Mouse (Mus musculus) intestine, embryonic 16.5 days (tissue): Measurements from ENCODE around the gene Fgf11. TPM values are rescaled to one million over a fixed set of nuclear protein-coding genes. Genes with fewer than 3 reads are reported as not detected.
A peak's percentile ranks its signal among the peaks of the same experiment; 100 is the strongest.

Source experiments
- ATAC-seq: fragments of 200-750 bp; cut with Nextera tagmentation; 2 replicates; pipeline ENCODE4 v1.8.0; 2017; ENCODE audit warnings: moderate TSS enrichment, moderate library complexity
- H3K27ac ChIP-seq: fragments of 300-500 bp; sonication (generic); 2 replicates; pipeline ENCODE4 v1.5.1; 2014; ENCODE audit warnings: mild to moderate bottlenecking, low read length
- H3K27me3 ChIP-seq: fragments of 300-500 bp; sonication (generic); replicated peaks from 2 replicates; pipeline ENCODE4 v1.6.1; 2014; ENCODE audit warnings: low read length, control low read depth, mixed read lengths; ENCODE audit not compliant: control insufficient read depth, insufficient read depth
- H3K36me3 ChIP-seq: fragments of 300-500 bp; sonication (generic); 2 replicates; pipeline ENCODE4 v1.6.1; 2014; ENCODE audit warnings: low read length, control low read depth; ENCODE audit not compliant: control insufficient read depth, insufficient read depth
- H3K4me1 ChIP-seq: fragments of 300-500 bp; sonication (generic); 2 replicates; pipeline ENCODE4 v1.6.1; 2014; ENCODE audit warnings: low read length, control low read depth, mixed read lengths; ENCODE audit not compliant: control insufficient read depth, insufficient read depth
- H3K4me2 ChIP-seq: fragments of 300-500 bp; sonication (generic); 2 replicates; pipeline ENCODE4 v1.6.1; 2014; ENCODE audit warnings: low read depth, low read length, control low read depth
- H3K4me3 ChIP-seq: fragments of 300-500 bp; sonication (generic); 2 replicates; pipeline ENCODE4 v1.5.1; 2014; ENCODE audit warnings: mild to moderate bottlenecking, low read length
- H3K9ac ChIP-seq: fragments of 300-500 bp; sonication (generic); 2 replicates; pipeline ENCODE4 v1.6.1; 2014; ENCODE audit warnings: low read depth, low read length
- H3K9me3 ChIP-seq: fragments of 300-500 bp; sonication (generic); 2 replicates; pipeline ENCODE4 v1.6.1; 2016; ENCODE audit warnings: low read length, control low read depth; ENCODE audit not compliant: control insufficient read depth
- WGBS: fragments of 180-500 bp; shearing (Covaris S2); extraction: QIAGEN DNeasy Blood & Tissue Kit; methylation state at CpG from one replicate; pipeline ENCODE4 v1.1.7; 2014; 5-methylcytosine and 5-hydroxymethylcytosine counted together
- polyA plus RNA-seq: library from polyadenylated mRNA; unstranded; fragments of >200 nt; fragmentation: Nextera tagmentation; extraction: Ambion mirVana; gene quantifications from 2 replicates; pipeline ENCODE4 v1.2.1, GENCODE M21; 2015

The Fgf11 gene
- polyA plus RNA-seq, 1 experiment from 2014 or later: 1.3 TPM

DNA sequence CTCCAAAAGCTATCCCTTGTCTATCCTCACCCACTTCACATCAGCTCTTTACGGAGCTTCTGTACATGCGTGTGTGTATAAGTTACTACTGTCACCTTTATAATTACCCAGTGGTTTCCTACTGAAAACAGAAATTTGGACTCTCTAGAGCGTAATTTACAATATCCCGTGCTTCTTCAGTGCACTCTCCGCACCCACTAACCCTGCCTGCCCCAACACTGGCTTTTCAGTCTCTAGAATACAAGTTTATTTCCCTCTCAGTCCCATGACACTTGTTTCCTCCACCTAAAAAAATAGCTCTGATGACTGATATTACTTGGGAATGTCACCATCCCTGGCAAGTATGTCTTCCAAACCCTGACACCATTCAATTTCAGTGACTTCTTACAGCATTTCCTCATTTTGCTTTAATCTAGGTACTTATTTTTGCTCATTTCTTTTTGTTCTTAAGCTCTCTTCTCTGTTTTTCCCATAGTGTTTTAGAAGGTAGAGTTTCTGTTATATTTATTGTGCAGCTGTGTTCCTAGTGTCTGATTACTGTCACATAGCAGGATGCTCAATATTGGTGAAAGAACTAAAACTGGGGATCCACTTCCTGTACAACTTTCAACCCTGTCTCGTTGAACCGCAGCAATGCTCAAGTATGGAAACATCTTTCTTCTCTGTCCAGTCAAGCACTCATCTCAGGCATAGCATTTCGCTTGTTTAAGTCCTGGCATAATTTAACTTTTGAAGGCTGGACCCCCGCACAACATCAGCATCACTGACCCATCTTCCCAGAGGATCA lies 44.2 kb downstream of the Fgf11 start:
- H3K4me2 ChIP-seq: peak overlapping the region; percentile 63
- ATAC-seq: no peak
- H3K27me3 ChIP-seq: no peaks in the 10 kb centered on the region
- H3K4me3 ChIP-seq: peak overlapping the region; percentile 58
- no peaks in the 10 kb centered on the region for H3K36me3 ChIP-seq
- WGBS: 41% methylated on average over 9 of the region's 9 CpGs
- peak overlapping the region; percentile 98 for H3K27ac ChIP-seq
- peak overlapping the region; percentile 75 for H3K9ac ChIP-seq
- H3K9me3 ChIP-seq: no peaks in the 10 kb centered on the region
- peaks cover 38% of the 10 kb centered on the region for H3K4me1 ChIP-seq

DNA sequence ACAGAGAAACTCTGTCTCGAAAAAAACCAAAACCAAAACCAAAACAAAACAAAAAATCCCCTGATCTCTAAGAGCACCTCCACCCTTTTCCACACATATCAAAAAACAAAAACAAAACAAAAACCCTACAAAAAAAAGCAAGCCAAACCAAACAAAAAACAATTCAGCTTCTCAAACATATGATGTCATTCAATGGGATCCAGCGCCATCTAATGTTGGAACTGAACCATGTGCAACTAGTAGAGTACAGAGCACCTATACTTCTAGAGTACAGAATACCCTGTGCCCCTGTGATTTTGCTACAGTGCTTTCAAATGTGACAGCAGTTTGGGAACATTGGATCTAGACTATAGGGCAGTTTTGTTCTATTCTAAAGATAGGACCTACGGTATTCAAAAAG lies 47.0 kb downstream of the Fgf11 start:
- WGBS: 53% methylated on average over 3 of the region's 3 CpGs
- no peak overlapping the region for H3K27ac ChIP-seq
- peaks cover 33% of the 10 kb centered on the region for H3K4me1 ChIP-seq
- H3K4me2 ChIP-seq: no peak overlapping the region
- H3K27me3 ChIP-seq: no peaks in the 10 kb centered on the region
- H3K36me3 ChIP-seq: no peaks in the 10 kb centered on the region
- no peak overlapping the region for H3K4me3 ChIP-seq
- no peak for ATAC-seq
- H3K9ac ChIP-seq: no peak overlapping the region
- no peaks in the 10 kb centered on the region for H3K9me3 ChIP-seq

GRCm38 (mm10) chr11:69754233-69754632 lies 47.4 kb downstream of the Fgf11 start:
- H3K4me2 ChIP-seq: no peak overlapping the region
- 86% methylated on average over 5 of the region's 5 CpGs for WGBS
- peaks cover 30% of the 10 kb centered on the region for H3K4me1 ChIP-seq

GRCm38 (mm10) chr11:69752686-69753085 lies 49.0 kb downstream of the Fgf11 start:
- H3K27ac ChIP-seq: no peak overlapping the region

More at GRCm38 (mm10) chr11:69754233-69754632, 47.4 kb downstream of the Fgf11 start:
- Histone ChIP-seq H3K36me3 (no peaks in the 10 kb centered on the region), H3K4me3 (no peak overlapping the region), H3K9ac (no peak overlapping the region), H3K9me3 (no peaks in the 10 kb centered on the region), H3K27ac (no peak overlapping the region), H3K27me3 (no peaks in the 10 kb centered on the region)
- ATAC-seq: no peak

DNA sequence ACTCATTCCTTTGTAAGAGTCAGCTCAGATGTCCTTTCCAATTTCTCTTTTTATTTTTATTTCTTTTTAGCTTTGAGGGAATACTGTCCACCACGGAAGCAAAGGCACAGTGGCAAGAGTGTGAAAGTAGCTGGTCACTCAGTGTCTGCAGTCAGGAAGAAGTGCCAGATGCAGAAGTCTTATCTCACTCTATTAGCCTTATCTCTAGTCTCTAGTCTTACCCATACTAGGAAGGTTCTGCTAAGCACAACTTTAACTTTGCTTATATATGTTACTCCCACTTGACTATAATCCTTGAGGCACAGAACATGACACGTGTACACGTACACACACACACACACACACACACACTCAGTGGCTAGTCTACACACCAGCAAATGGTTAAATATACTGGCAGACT lies 50.0 kb downstream of the Fgf11 start:
- Histone ChIP-seq H3K27me3 (no peaks in the 10 kb centered on the region), H3K27ac (no peak overlapping the region), H3K4me1 (peaks cover 24% of the 10 kb centered on the region), H3K9me3 (no peaks in the 10 kb centered on the region), H3K9ac (no peak overlapping the region), H3K4me3 (no peak overlapping the region), H3K4me2 (no peak overlapping the region), H3K36me3 (no peaks in the 10 kb centered on the region)
- 66% methylated on average over 3 of the region's 3 CpGs for WGBS
- ATAC-seq: 0 out of 2 replicates have a peak, but pooled peaks have one; percentile 16

More at GRCm38 (mm10) chr11:69752686-69753085, 49.0 kb downstream of the Fgf11 start:
- Histone ChIP-seq H3K9ac (no peak overlapping the region), H3K4me3 (no peak overlapping the region), H3K36me3 (no peaks in the 10 kb centered on the region), H3K4me2 (no peak overlapping the region), H3K4me1 (peaks cover 30% of the 10 kb centered on the region), H3K9me3 (no peaks in the 10 kb centered on the region), H3K27me3 (no peaks in the 10 kb centered on the region)
- no peak for ATAC-seq

Other genes starting within 250 kb of the Fgf11 start
- 6.3 and 6.8 TPM in 2 replicates for gene Efnb3, start 241.7 kb downstream of the Fgf11 start, polyA plus RNA-seq
- 24.5 and 26.6 TPM in 2 replicates for gene Wrap53, start 221.6 kb downstream of the Fgf11 start, polyA plus RNA-seq
- 132 and 148 TPM in 2 replicates for gene Trp53, start 221.5 kb downstream of the Fgf11 start, polyA plus RNA-seq
- gene Atp1b2, start 195.9 kb downstream of the Fgf11 start, polyA plus RNA-seq: 6.6 and 6.8 TPM in 2 replicates
- 0.10 and 0.72 TPM in 2 replicates for gene Shbg, start 184.0 kb downstream of the Fgf11 start, polyA plus RNA-seq
- 15.4 and 18.1 TPM in 2 replicates for gene Sat2, start 179.8 kb downstream of the Fgf11 start, polyA plus RNA-seq
- gene Fxr2, start 168.9 kb downstream of the Fgf11 start, polyA plus RNA-seq: 12.1 and 12.6 TPM in 2 replicates
- gene Sox15, start 146.5 kb downstream of the Fgf11 start, polyA plus RNA-seq: not detected in 2 replicates
- gene Mpdu1, start 139.2 kb downstream of the Fgf11 start, polyA plus RNA-seq: 68.3 and 69.9 TPM in 2 replicates
- 14.0 and 14.7 TPM in 2 replicates for gene Cd68, start 135.7 kb downstream of the Fgf11 start, polyA plus RNA-seq
- gene Eif4a1, start 129.4 kb downstream of the Fgf11 start, polyA plus RNA-seq: 524 and 563 TPM in 2 replicates
- 51.8 and 60.3 TPM in 2 replicates for gene Senp3, start 119.8 kb downstream of the Fgf11 start, polyA plus RNA-seq
- 0.44 and 0.57 TPM in 2 replicates for gene Tnfsf13, start 116.1 kb downstream of the Fgf11 start, polyA plus RNA-seq
- gene Tnfsf12, start 106.0 kb downstream of the Fgf11 start, polyA plus RNA-seq: 6.0 and 6.3 TPM in 2 replicates
- gene Tnfsfm13, start 105.8 kb downstream of the Fgf11 start, polyA plus RNA-seq: 3.0 and 3.3 TPM in 2 replicates
- 14.8 and 16.8 TPM in 2 replicates for gene Polr2a, start 43.2 kb downstream of the Fgf11 start, polyA plus RNA-seq
- 0.13 and 0.16 TPM in 2 replicates for gene Slc35g3, start 39.9 kb downstream of the Fgf11 start, polyA plus RNA-seq
- gene Zbtb4, start 35.9 kb downstream of the Fgf11 start, polyA plus RNA-seq: 2.3 and 2.4 TPM in 2 replicates
- gene Chrnb1, start 5.9 kb downstream of the Fgf11 start, polyA plus RNA-seq: 3.9 and 4.7 TPM in 2 replicates
- 34.6 and 42.7 TPM in 2 replicates for gene Tmem102, start 3.8 kb upstream of the Fgf11 start, polyA plus RNA-seq
- gene Gm39566, start 13.4 kb upstream of the Fgf11 start, polyA plus RNA-seq: not detected in 2 replicates
- gene Spem2, start 16.6 kb upstream of the Fgf11 start, polyA plus RNA-seq: not detected in 2 replicates
- gene Spem1, start 20.3 kb upstream of the Fgf11 start, polyA plus RNA-seq: 0.22 TPM in 1 of 2 replicates, not detected in the other
- gene Nlgn2, start 35.9 kb upstream of the Fgf11 start, polyA plus RNA-seq: 3.4 and 4.1 TPM in 2 replicates
- 470 and 476 TPM in 2 replicates for gene Tmem256, start 36.7 kb upstream of the Fgf11 start, polyA plus RNA-seq
- 73.0 and 75.2 TPM in 2 replicates for gene Plscr3, start 44.5 kb upstream of the Fgf11 start, polyA plus RNA-seq
- gene Tnk1, start 56.9 kb upstream of the Fgf11 start, polyA plus RNA-seq: 20.5 and 23.5 TPM in 2 replicates
- not detected in 2 replicates for gene Tmem95, start 76.2 kb upstream of the Fgf11 start, polyA plus RNA-seq
- 5.5 and 6.2 TPM in 2 replicates for gene Kctd11, start 79.5 kb upstream of the Fgf11 start, polyA plus RNA-seq
- gene Acap1, start 93.7 kb upstream of the Fgf11 start, polyA plus RNA-seq: 4.2 and 5.2 TPM in 2 replicates
- 4.7 and 5.4 TPM in 2 replicates for gene 2810408A11Rik, start 99.1 kb upstream of the Fgf11 start, polyA plus RNA-seq
- gene Neurl4, start 99.2 kb upstream of the Fgf11 start, polyA plus RNA-seq: 7.1 and 10.1 TPM in 2 replicates
- 60.0 and 63.8 TPM in 2 replicates for gene Gps2, start 112.0 kb upstream of the Fgf11 start, polyA plus RNA-seq
- 1,478 and 1,683 TPM in 2 replicates for gene Eif5a, start 120.1 kb upstream of the Fgf11 start, polyA plus RNA-seq
- 1.3 and 2.1 TPM in 2 replicates for gene Ybx2, start 133.9 kb upstream of the Fgf11 start, polyA plus RNA-seq
- 21.5 and 22.6 TPM in 2 replicates for gene Slc2a4, start 146.3 kb upstream of the Fgf11 start, polyA plus RNA-seq
- 1,377 and 1,415 TPM in 2 replicates for gene Cldn7, start 162.9 kb upstream of the Fgf11 start, polyA plus RNA-seq
- 20.7 and 20.9 TPM in 2 replicates for gene Ctdnep1, start 179.3 kb upstream of the Fgf11 start, polyA plus RNA-seq
- gene Elp5, start 180.7 kb upstream of the Fgf11 start, polyA plus RNA-seq: 92.6 and 106 TPM in 2 replicates
- gene Gabarap, start 189.3 kb upstream of the Fgf11 start, polyA plus RNA-seq: 639 and 679 TPM in 2 replicates
- gene Phf23, start 193.9 kb upstream of the Fgf11 start, polyA plus RNA-seq: 49.7 and 53.1 TPM in 2 replicates
- gene Dvl2, start 198.7 kb upstream of the Fgf11 start, polyA plus RNA-seq: 23.8 and 26.0 TPM in 2 replicates
- gene Acadvl, start 213.6 kb upstream of the Fgf11 start, polyA plus RNA-seq: 172 and 189 TPM in 2 replicates
- 5.1 and 6.1 TPM in 2 replicates for gene Dlg4, start 215.1 kb upstream of the Fgf11 start, polyA plus RNA-seq